Mouse (Mus musculus) intestine, embryonic 14.5 days (tissue): ENCODE data around the gene Gm49359. TPM values are rescaled to one million over a fixed set of nuclear protein-coding genes. Genes with fewer than 3 reads are reported as not detected.
A peak's percentile ranks its signal among the peaks of the same experiment; 100 is the strongest.
"Not testable (repeated sequence)": the region's sequence is repeated elsewhere in the genome, so short reads cannot be mapped to it uniquely, and the experiment has no call there.

Source experiments
- ATAC-seq: fragments of 200-750 bp; cut with Nextera tagmentation; replicated peaks from 2 replicates; pipeline ENCODE4 v1.8.0; 2017; ENCODE audit warnings: low read depth, moderate number of reproducible peaks, moderate TSS enrichment, moderate library complexity; ENCODE audit not compliant: low FRiP score, low TSS enrichment
- DNase-seq: peaks from one replicate; pipeline ENCODE4 v3.0.0-alpha.2; 2018; ENCODE audit warnings: low spot score
- H3K27ac ChIP-seq: fragments of 300-500 bp; sonication (generic); 2 replicates; pipeline ENCODE4 v1.5.1; 2014; ENCODE audit warnings: low read depth, mild to moderate bottlenecking, control low read depth
- H3K27me3 ChIP-seq: fragments of 300-500 bp; sonication (generic); replicated peaks from 2 replicates; pipeline ENCODE4 v1.6.1; 2014; ENCODE audit warnings: low read length, control low read depth; ENCODE audit not compliant: control insufficient read depth, insufficient read depth
- H3K36me3 ChIP-seq: fragments of 300-500 bp; sonication (generic); 2 replicates; pipeline ENCODE4 v1.6.1; 2014; ENCODE audit warnings: low read length, control low read depth; ENCODE audit not compliant: control insufficient read depth, insufficient read depth
- H3K4me1 ChIP-seq: fragments of 300-500 bp; sonication (generic); replicated peaks from 2 replicates; pipeline ENCODE4 v1.6.1; 2014; ENCODE audit warnings: low read length, control low read depth, mixed read lengths; ENCODE audit not compliant: control insufficient read depth, insufficient read depth
- H3K4me2 ChIP-seq: fragments of 300-500 bp; sonication (generic); 2 replicates; pipeline ENCODE4 v1.6.1; 2014; ENCODE audit warnings: low read length
- H3K4me3 ChIP-seq: fragments of 300-500 bp; sonication (generic); 2 replicates; pipeline ENCODE4 v1.5.1; 2014; ENCODE audit warnings: low read depth, low read length, control low read depth, mixed read lengths
- H3K9ac ChIP-seq: fragments of 300-500 bp; sonication (generic); 2 replicates; pipeline ENCODE4 v1.6.1; 2014; ENCODE audit warnings: mild to moderate bottlenecking, low read length
- H3K9me3 ChIP-seq: fragments of 300-500 bp; sonication (generic); 2 replicates; pipeline ENCODE4 v1.6.1; 2016; ENCODE audit warnings: low read length, control low read depth; ENCODE audit not compliant: control insufficient read depth
- WGBS: fragments of 180-500 bp; shearing (Covaris S2); extraction: QIAGEN DNeasy Blood & Tissue Kit; methylation state at CpG from one replicate; pipeline ENCODE4 v1.1.7; 2014; 5-methylcytosine and 5-hydroxymethylcytosine counted together
- microRNA-seq: library from miRNA; unstranded; fragments of <30 nt; microRNA quantifications from one replicate; pipeline ENCODE4, GENCODE M21; 2016
- polyA plus RNA-seq: library from polyadenylated mRNA; unstranded; fragments of >200 nt; fragmentation: Nextera tagmentation; extraction: Ambion mirVana; gene quantifications from 2 replicates; pipeline ENCODE4 v1.2.1, GENCODE M21; 2014

Gm49359 gene
- 10.3 and 12.6 TPM in 2 replicates for polyA plus RNA-seq

DNA sequence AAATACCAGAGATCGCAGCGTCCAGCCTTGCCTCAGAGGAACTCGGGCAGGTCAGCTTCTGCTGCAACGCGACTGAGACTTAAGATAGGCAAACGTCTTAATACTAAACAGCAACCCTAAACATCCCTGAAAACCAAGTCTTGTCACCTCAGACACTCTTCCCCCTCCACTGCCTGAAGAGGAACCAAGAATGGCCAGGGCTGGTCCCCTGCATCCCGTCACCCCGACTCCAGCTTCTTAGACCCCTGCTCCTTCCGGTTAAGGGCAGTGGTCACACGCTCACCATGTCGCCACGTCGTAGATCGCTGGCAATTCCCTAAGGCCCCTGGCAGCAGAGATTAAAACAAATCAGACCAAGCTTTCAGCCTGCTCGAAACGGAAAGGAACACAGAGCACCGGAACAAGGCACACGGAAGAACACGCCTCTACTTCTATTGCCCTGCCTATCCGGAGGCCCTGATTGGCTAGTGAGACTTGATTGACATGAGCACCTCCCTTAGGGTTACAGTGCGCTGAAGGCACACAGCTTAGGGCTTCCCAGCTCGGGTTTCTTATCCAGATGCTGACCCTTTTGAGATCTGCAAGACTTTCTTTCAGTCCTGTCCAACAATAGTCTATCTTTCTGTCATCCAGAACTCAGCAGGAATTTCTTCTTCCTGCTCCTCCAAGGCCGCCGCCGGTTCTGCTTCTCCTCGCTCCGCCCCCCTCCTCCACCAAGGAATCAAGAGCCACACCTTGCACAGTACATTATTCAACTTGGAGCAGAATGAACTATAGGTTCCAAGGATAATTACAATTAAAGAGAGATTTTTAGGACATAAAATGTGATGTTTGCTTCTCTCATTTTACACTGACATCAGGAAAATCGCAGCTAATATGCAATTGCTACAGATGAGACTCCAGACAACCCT is at the start of gene Gm49359:
Gm49359 (minus strand) TSS at position 409 of the 911 bp plus-strand sequence.
- ATAC-seq, result peak; percentile 100
- 2% methylated on average over 28 of the region's 28 CpGs for WGBS
- Histone ChIP-seq H3K4me3 (peak within 1 kb of the TSS; percentile 74), H3K9ac (peak within 1 kb of the TSS; percentile 61), H3K4me2 (peak within 1 kb of the TSS; percentile 41), H3K27ac (peak within 1 kb of the TSS; percentile 54; the same call in 1 of the 2 replicates)
- peak; percentile 84 for DNase-seq
- H3K9me3 ChIP-seq, H3K36me3 ChIP-seq, H3K27me3 ChIP-seq, H3K4me1 ChIP-seq: not testable (repeated sequence)

DNA sequence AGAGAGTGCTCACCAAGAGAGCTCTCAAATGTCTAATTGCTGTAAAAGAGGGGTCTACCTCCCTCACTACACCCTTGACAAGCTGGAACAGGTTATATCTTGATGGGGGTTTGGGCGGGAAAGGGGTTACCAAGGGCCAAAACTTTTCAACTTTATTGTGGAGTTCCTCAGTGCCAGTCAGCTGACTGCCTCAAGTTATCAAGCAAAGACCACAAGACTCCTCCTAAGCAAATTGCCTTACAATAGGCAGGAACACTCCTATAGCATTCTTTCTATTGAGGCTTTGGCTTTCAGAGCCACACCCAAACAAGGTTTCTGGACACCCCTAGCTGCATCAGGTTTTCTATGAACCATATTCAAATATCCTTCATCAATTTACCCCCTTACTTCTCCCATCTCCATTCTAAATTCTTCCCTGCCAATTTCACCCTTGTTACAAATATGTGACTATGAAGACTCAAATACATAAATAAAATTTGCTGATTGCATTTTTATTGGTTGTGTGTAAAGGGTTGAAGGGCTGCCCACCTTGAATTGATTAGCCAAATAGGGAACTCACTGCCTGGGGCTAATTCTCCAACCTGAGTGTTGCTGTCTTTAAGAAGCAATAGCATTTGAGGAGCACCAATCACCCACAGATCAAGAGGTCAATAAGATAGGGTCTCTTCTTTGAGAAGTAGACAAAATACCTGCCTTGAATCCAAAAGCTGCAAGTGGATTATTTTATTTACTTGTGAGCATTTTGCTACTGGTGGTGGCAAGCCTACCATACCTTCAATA is 44.2 kb upstream of the Gm49359 start:
- not testable (repeated sequence) for H3K36me3 ChIP-seq, DNase-seq, H3K4me1 ChIP-seq, H3K4me2 ChIP-seq, H3K9me3 ChIP-seq, ATAC-seq, H3K4me3 ChIP-seq, H3K27ac ChIP-seq, H3K27me3 ChIP-seq, H3K9ac ChIP-seq
- 78% methylated on average over 1 of the region's 1 CpGs for WGBS

DNA sequence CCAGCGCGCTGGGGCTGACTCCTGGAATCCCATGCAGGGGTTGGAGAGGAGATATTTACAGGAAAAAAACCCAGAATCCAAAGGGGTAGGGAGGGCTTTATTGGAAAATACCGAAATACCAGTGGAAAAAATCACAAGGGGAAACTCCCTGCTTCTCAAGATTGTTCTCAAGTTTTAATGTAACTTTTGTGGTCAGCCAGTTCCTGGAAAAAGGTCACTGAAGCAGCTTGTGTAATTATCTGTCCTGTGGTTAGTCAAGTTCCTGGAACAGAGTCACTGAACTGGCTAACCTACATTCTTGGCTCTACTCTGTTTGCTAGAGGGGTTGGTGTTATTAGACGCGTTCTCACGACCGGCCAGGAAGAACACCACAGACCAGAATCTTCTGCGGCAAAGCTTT is 6.0 kb upstream of the Gm49359 start:
- not testable (repeated sequence) for ATAC-seq
- WGBS, result 94% methylated on average over 8 of the region's 8 CpGs

DNA sequence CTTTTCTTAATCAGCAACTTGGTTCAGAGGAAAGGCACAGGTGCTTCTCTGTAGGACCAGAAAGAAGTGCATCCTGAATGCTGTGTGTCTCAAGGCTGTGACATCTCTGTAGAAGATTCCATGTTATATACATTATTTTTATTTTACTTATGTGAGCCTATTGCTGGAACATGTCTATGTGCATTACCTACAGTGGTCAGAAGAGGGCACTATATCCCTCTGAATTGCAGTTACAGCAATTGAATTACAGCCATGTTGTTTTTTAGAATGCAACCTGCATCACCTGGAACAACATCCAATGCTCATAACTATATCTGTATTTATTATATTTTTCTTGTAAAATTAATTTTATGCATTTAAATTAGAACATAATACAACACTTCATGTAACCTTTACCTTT is 3.3 kb upstream of the Gm49359 start:
- H3K4me3 ChIP-seq, H3K9ac ChIP-seq, H3K27me3 ChIP-seq, H3K36me3 ChIP-seq, H3K4me2 ChIP-seq, DNase-seq, H3K27ac ChIP-seq, H3K4me1 ChIP-seq, ATAC-seq, H3K9me3 ChIP-seq: not testable (repeated sequence)

More for the DNA sequence above, 6.0 kb upstream of the Gm49359 start:
- H3K4me2 ChIP-seq, H3K9me3 ChIP-seq, H3K27me3 ChIP-seq, H3K4me1 ChIP-seq, H3K27ac ChIP-seq, H3K4me3 ChIP-seq, DNase-seq, H3K36me3 ChIP-seq, H3K9ac ChIP-seq: not testable (repeated sequence)

Small RNA genes within 50 kb of the gene (microRNA-seq; reads per million reads assigned to microRNA genes)
- gene Gm22256, result not detected

Other genes with a start within 250 kb of the Gm49359 start
- gene Gm3604, start 83.7 kb downstream of the Gm49359 start, polyA plus RNA-seq, result 5.0 and 7.6 TPM in 2 replicates
- not detected in 2 replicates for gene Zfp935, start 91.7 kb upstream of the Gm49359 start, polyA plus RNA-seq
- gene Zfp934, start 104.4 kb upstream of the Gm49359 start, polyA plus RNA-seq, result 19.2 and 19.6 TPM in 2 replicates
- gene 6720489N17Rik, start 157.3 kb upstream of the Gm49359 start, polyA plus RNA-seq, result 12.1 and 15.3 TPM in 2 replicates